In the genomic region with DNA sequence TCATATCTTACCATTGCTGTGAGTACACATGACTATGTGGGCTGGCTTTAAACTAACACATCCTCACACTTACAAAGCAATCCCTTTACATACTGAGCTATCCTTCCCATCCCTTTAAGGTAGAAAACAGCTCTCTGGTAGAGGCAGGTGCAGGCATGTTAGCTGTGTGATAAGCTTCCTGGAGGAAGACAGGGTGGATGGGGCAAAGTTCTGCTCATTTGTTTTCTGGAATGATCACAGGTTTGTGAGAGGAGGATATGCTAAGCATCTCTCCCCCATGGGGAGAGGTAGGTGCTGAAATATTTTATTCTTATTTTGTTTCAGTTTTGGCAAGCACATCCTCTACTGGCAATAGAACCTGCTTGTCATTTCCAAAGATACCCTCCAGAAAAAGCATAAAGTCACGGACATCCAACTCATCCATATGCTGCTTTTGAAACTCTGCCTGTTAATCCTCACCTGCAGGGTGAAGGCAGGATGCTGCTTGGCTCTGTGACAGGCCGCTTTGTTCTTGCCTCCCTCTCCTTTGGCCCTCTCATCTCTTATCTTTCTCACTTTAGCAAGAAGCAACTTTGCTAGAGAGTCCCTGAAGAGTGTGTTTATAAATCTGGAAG, we compare ENCODE assay signal across 16 mouse cellular contexts.
DNase-seq lines count a peak whose midpoint lies in the region; ATAC-seq and TF ChIP-seq lines count a peak whose summit lies in the region.
"Had no signal": no experiment of that assay in that cellular context is flagged by ENCODE, and none has a peak within 500 bp of the region (broad histone marks: within the 10 kb centered on the region; RNA-seq: fewer than 3 reads in every experiment).

No protein-coding gene starts in this region.

- TF ChIP-seq CTCF in left cerebral cortex, adult 2 months (IDR thresholded peaks at IDR 0.05) = no peak; the same call in 1 of the 2 replicates

- no peak for DNase-seq in cerebellum, postnatal 4 days (ENCODE audit: low spot score in 2 of 2)
- DNase-seq in cerebellum, postnatal 10 days = peak; percentile 73 to 81
- peak; percentile 18 to 58 for DNase-seq in left cerebral cortex, adult 2 months (ENCODE audit: extremely low spot score in 1 of 2, low spot score in 2 of 2)
- DNase-seq in right cerebral cortex, postnatal 25 days = peak; percentile 68
- DNase-seq in gastrocnemius, postnatal 36 days = no peak
- no peak for DNase-seq in heart, postnatal 36 days
- DNase-seq: liver; lung, adult 2 months; thymus, adult 18-20 months had no signal

- no peaks in the 10 kb centered on the region for H3K27me3 ChIP-seq in heart, embryonic 12.5 days (replicated peaks)
- H3K27me3 ChIP-seq: CH12.LX; neural tube, embryonic 12.5 days had no signal

- intact Hi-C loops in left cerebral cortex, adult 2 months (cut with DNase I) = loop anchor here (2.0 to 10.0 kb wide), 2 partner anchors 307 to 349 kb away; no protein-coding TSS in a partner anchor
- intact Hi-C loops in gastrocnemius, postnatal 36 days (cut with DNase I) = no loop called here
- intact Hi-C loops in heart, postnatal 36 days (cut with DNase I) = no loop called here

- peak overlapping the region; percentile 84 for H3K27ac ChIP-seq in left cerebral cortex, adult 2 months
- no peak overlapping the region for H3K27ac ChIP-seq in heart, embryonic 12.5 days (ENCODE audit: poor library complexity, severe bottlenecking)
- H3K27ac ChIP-seq: embryonic facial prominence, embryonic 10.5 days; neural tube, embryonic 12.5 days had no signal

- no peak overlapping the region for H3K4me2 ChIP-seq in heart, embryonic 12.5 days
- H3K4me2 ChIP-seq: neural tube, embryonic 12.5 days had no signal

- H3K9me3 ChIP-seq in heart, embryonic 12.5 days (replicated peaks) = no peaks in the 10 kb centered on the region
- H3K9me3 ChIP-seq: embryonic facial prominence, embryonic 10.5 days; neural tube, embryonic 12.5 days had no signal

- H3K36me3 ChIP-seq in heart, embryonic 12.5 days = no peaks in the 10 kb centered on the region
- H3K36me3 ChIP-seq: embryonic facial prominence, embryonic 10.5 days; neural tube, embryonic 12.5 days had no signal

- WGBS in heart, embryonic 12.5 days = 27% methylated on average over 2 of the region's 2 CpGs

- peak; percentile 89 for ATAC-seq in cerebellum, adult (ENCODE audit: insufficient number of reproducible peaks, low FRiP score, low TSS enrichment)
- ATAC-seq in heart, embryonic 12.5 days (ENCODE audit: insufficient number of reproducible peaks, low FRiP score) = no peak
- ATAC-seq: inflammation-experienced regulatory T-cells, adult 6 months; midbrain, embryonic 16.5 days had no signal

- H3K9ac ChIP-seq in heart, embryonic 12.5 days = no peak overlapping the region
- H3K9ac ChIP-seq: neural tube, embryonic 12.5 days had no signal

- no peak overlapping the region for H3K4me3 ChIP-seq in left cerebral cortex, adult 2 months
- H3K4me3 ChIP-seq in heart, embryonic 12.5 days = no peak overlapping the region
- H3K4me3 ChIP-seq: embryonic facial prominence, embryonic 10.5 days; neural tube, embryonic 12.5 days had no signal

- H3K4me1 ChIP-seq in heart, embryonic 12.5 days (replicated peaks) = no peaks in the 10 kb centered on the region
- H3K4me1 ChIP-seq: embryonic facial prominence, embryonic 10.5 days; neural tube, embryonic 12.5 days had no signal

Comparison
In these comparisons a context has a peak if more than half of its experiments do, and no peak if none do; other contexts are left out.
1. DNase-seq: peak in cerebellum, postnatal 10 days (2 of 2), left cerebral cortex, adult 2 months (2 of 2) and right cerebral cortex, postnatal 25 days (single experiment); none in cerebellum, postnatal 4 days (0 of 2), gastrocnemius, postnatal 36 days (0 of 2) and heart, postnatal 36 days (0 of 2).